ENCODE assay signal across 30 mouse cellular contexts in genomic region chr14:114840766-114841165, GRCm38 (mm10).
DNase-seq lines count a peak whose midpoint lies in the region; ATAC-seq and TF ChIP-seq lines count a peak whose summit lies in the region.
"Had no signal": no experiment of that assay in that cellular context is flagged by ENCODE, and none has a peak within 500 bp of the region (broad histone marks: within the 10 kb centered on the region; RNA-seq: fewer than 3 reads in every experiment).

No protein-coding gene starts in this region.

- H3K9me3 ChIP-seq in embryonic facial prominence, embryonic 10.5 days: no peaks in the 10 kb centered on the region
- H3K9me3 ChIP-seq in limb, embryonic 11.5 days (ENCODE audit: control insufficient read depth, low read length): no peaks in the 10 kb centered on the region
- H3K9me3 ChIP-seq: heart, embryonic 10.5 days; hindbrain, embryonic 15.5 days; liver, embryonic 15.5 days had no signal

- 59% methylated on average over 5 of the region's 5 CpGs for WGBS in kidney, adult 2 months
- 86% methylated on average over 5 of the region's 5 CpGs for WGBS in embryonic facial prominence, embryonic 10.5 days
- 90% methylated on average over 5 of the region's 5 CpGs for WGBS in limb, embryonic 11.5 days

- TF ChIP-seq CTCF in kidney, adult 2 months (conservative IDR thresholded peaks at IDR 0.05; ENCODE audit: insufficient read depth, insufficient read length, low read depth, low read length): no peak

- TF ChIP-seq POLR2A in kidney, adult 2 months (IDR thresholded peaks at IDR 0.05; ENCODE audit: low read depth, low read length): no peak

- no peak for ATAC-seq in limb, embryonic 11.5 days (ENCODE audit: insufficient number of reproducible peaks, low FRiP score, low TSS enrichment, low read depth)
- ATAC-seq: forebrain, embryonic 16.5 days; inflammation-experienced regulatory T-cells, adult 6 months; midbrain, embryonic 16.5 days had no signal

- H3K27me3 ChIP-seq in kidney, adult 2 months (replicated peaks; ENCODE audit: control insufficient read depth, insufficient read depth, low read length): no peaks in the 10 kb centered on the region
- H3K27me3 ChIP-seq in embryonic facial prominence, embryonic 10.5 days (replicated peaks; ENCODE audit: low read depth, poor library complexity, severe bottlenecking): no peaks in the 10 kb centered on the region
- no peaks in the 10 kb centered on the region for H3K27me3 ChIP-seq in limb, embryonic 11.5 days (ENCODE audit: control insufficient read depth, insufficient read depth, low read length)
- H3K27me3 ChIP-seq: hindbrain, embryonic 15.5 days; liver, embryonic 15.5 days had no signal

- H3K4me1 ChIP-seq in kidney, adult 2 months (ENCODE audit: control insufficient read depth, insufficient read depth, low read length): peaks cover 4% of the 10 kb centered on the region; the same call in 1 of the 2 replicates
- peaks cover 40% of the 10 kb centered on the region for H3K4me1 ChIP-seq in embryonic facial prominence, embryonic 10.5 days
- H3K4me1 ChIP-seq in limb, embryonic 11.5 days (ENCODE audit: control insufficient read depth, insufficient read depth, low read length): 0 out of 2 replicates have a peak, but pooled peaks cover 2% of the 10 kb centered on the region
- H3K4me1 ChIP-seq: liver, embryonic 15.5 days had no signal

- H3K36me3 ChIP-seq in kidney, adult 2 months (ENCODE audit: control insufficient read depth, insufficient read depth, low read length): no peaks in the 10 kb centered on the region
- H3K36me3 ChIP-seq in embryonic facial prominence, embryonic 10.5 days (replicated peaks): no peaks in the 10 kb centered on the region
- no peaks in the 10 kb centered on the region for H3K36me3 ChIP-seq in limb, embryonic 11.5 days (ENCODE audit: control insufficient read depth, insufficient read depth, low read length)
- H3K36me3 ChIP-seq: G1E; heart, embryonic 10.5 days; hindbrain, embryonic 15.5 days; liver, embryonic 15.5 days had no signal

- DNase-seq in kidney, adult 2 months: peak; percentile 6
- no peak for DNase-seq in kidney, adult 11 months
- DNase-seq in embryonic facial prominence, embryonic 10.5 days (ENCODE audit: low spot score): no peak
- peak; percentile 17 for DNase-seq in limb, embryonic 11.5 days (ENCODE audit: low spot score)
- peak; percentile 43 for DNase-seq in lung, postnatal 36 days
- DNase-seq in spleen, postnatal 14 days (ENCODE audit: low spot score in 2 of 2): no peak
- DNase-seq in gastrocnemius, postnatal 25 days: no peak
- DNase-seq in liver: no peak
- DNase-seq: adrenal gland, adult 8-10 months; cerebellum, adult 2 months; cerebellum, postnatal 14 days; gastrocnemius, adult 2 months; heart, adult 11 months; heart, postnatal 4 days; kidney, adult 18-20 months; kidney, postnatal 4 days; layer of hippocampus, postnatal 36 days; left cerebral cortex, postnatal 4 days; right cerebral cortex, postnatal 4 days; thymus, adult 2 months; thymus, postnatal 36 days had no signal

- H3K9ac ChIP-seq in limb, embryonic 11.5 days (ENCODE audit: low read length): no peak overlapping the region
- H3K9ac ChIP-seq: hindbrain, embryonic 15.5 days; liver, embryonic 15.5 days had no signal

- H3K4me3 ChIP-seq in kidney, adult 2 months (ENCODE audit: insufficient read depth, low read depth, low read length): no peak overlapping the region
- H3K4me3 ChIP-seq in embryonic facial prominence, embryonic 10.5 days: no peak overlapping the region
- no peak overlapping the region for H3K4me3 ChIP-seq in limb, embryonic 11.5 days (ENCODE audit: low read depth, low read length)
- H3K4me3 ChIP-seq: gastrocnemius, adult 2 months; heart, embryonic 10.5 days; hindbrain, embryonic 15.5 days; liver, embryonic 15.5 days had no signal

- peak overlapping the region; percentile 23; the same call in 1 of the 2 replicates for H3K27ac ChIP-seq in kidney, adult 2 months (ENCODE audit: insufficient read depth, low read depth, low read length)
- H3K27ac ChIP-seq in embryonic facial prominence, embryonic 10.5 days (replicated peaks): 0 out of 2 replicates have a peak overlapping the region, but pooled peaks have one; percentile 41
- no peak overlapping the region for H3K27ac ChIP-seq in limb, embryonic 11.5 days (replicated peaks; ENCODE audit: low read depth, low read length)
- H3K27ac ChIP-seq: gastrocnemius, adult 2 months; heart, embryonic 10.5 days; hindbrain, embryonic 15.5 days; kidney, postnatal 0 days; liver, embryonic 15.5 days had no signal

- no peak overlapping the region for H3K4me2 ChIP-seq in limb, embryonic 11.5 days (ENCODE audit: low read depth, severe bottlenecking)
- H3K4me2 ChIP-seq: hindbrain, embryonic 15.5 days; liver, embryonic 15.5 days; midbrain, embryonic 11.5 days had no signal

Comparison
In these comparisons a context has a peak if more than half of its experiments do, and no peak if none do; other contexts are left out.
1. DNase-seq: peak in kidney, adult 2 months (single experiment), limb, embryonic 11.5 days (single experiment) and lung, postnatal 36 days (single experiment); none in kidney, adult 11 months (single experiment), embryonic facial prominence, embryonic 10.5 days (single experiment), spleen, postnatal 14 days (0 of 2), gastrocnemius, postnatal 25 days (single experiment) and liver (single experiment).